Mouse (Mus musculus): ENCODE results near the gene Gm20855.
"Not testable (repeated sequence)": the region's sequence is repeated elsewhere in the genome, so short reads cannot be mapped to it uniquely, and the experiment has no call there.

The Gm20855 gene

GRCm38 (mm10) chrY:35131733-35132132 lies at the start of gene Gm20855:
TSS of gene Gm20855 (minus strand) at chrY:35131833.
- DNase-seq = not testable (repeated sequence)

All from kidney, postnatal 4 days (tissue).